Mouse (Mus musculus): ENCODE results near the gene Fam78b. TPM values are rescaled to one million over a fixed set of nuclear protein-coding genes. Genes with fewer than 3 reads are reported as not detected.

The Fam78b gene
- polyA plus RNA-seq (2015; fragmentation: Nextera tagmentation; extraction: Ambion mirVana), result 3.9 and 4.7 TPM in 2 replicates

DNA sequence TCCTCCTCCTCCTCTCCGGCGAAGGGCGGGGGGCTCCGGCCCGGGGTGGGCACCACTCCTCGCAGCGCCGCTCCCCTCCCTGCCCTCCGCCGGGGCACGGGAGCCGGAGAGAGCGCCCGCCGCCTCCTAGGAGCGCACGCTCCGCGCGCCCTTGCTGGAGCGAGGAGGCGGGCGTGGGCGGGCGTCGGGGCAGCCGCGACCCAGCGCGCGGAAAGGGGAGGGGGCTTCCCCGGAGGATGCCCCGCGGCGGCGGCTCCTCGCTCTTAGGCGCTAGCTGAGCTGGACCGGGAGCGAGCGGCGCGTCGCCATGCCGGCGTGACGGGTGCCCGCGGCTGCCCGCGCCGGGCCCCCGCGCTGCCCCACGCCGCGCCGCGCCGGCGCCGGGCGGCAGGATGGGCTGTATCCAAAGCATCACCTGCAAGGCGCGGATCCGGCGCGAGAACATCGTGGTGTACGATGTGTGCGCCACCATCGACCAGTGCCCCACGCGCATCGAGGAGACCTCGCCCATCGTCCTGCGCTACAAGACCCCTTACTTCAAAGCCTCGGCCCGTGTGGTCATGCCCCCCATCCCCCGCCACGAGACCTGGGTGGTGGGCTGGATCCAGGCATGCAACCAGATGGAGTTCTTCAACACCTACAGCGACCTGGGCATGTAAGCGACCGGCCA lies at the start of gene Fam78b:
TSS of gene Fam78b (plus strand) at position 244 of the 670 bp plus-strand sequence.
- peaks cover 17% of the 10 kb centered on the region for H3K4me1 ChIP-seq
- H3K9ac ChIP-seq, result peak within 1 kb of the TSS; percentile 77
- H3K27me3 ChIP-seq, result peaks cover 9% of the 10 kb centered on the region
- peak within 1 kb of the TSS; percentile 92 for H3K27ac ChIP-seq
- under 1% methylated on average over 39 of the region's 85 CpGs for WGBS
- peak; percentile 67 for ATAC-seq
- no peaks in the 10 kb centered on the region for H3K36me3 ChIP-seq (ENCODE audit: poor library complexity, severe bottlenecking)
- peak within 1 kb of the TSS; percentile 76 for H3K4me3 ChIP-seq
- H3K4me2 ChIP-seq, result peak within 1 kb of the TSS; percentile 89
- no peaks in the 10 kb centered on the region for H3K9me3 ChIP-seq (replicated peaks)

DNA sequence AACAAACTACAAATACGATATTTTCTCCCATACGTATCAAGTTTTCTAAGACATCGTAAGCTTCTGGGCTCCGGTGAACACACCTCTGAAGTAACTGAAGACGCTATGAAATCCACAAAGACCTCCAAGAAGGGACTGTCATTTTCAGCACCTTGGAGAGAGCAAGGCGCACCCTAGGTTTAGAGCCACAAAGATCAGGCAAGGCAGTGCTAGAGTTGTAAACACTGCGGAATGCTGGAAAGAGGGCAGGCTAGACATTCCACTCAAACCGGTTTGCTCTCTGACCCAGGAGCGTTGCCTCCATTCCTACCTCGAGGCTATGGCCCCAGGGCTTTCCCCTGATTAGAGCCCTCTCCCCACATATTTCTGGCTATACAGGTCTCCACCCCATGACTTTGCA lies 36.7 kb upstream of the Fam78b start:
- ATAC-seq, result no peak
- Histone ChIP-seq H3K4me2 (no peak overlapping the region), H3K4me1 (peaks cover 5% of the 10 kb centered on the region; the same call in 1 of the 2 replicates), H3K27ac (no peak overlapping the region), H3K36me3 (ENCODE audit: poor library complexity, severe bottlenecking) (no peaks in the 10 kb centered on the region), H3K4me3 (no peak overlapping the region), H3K9me3 (replicated peaks) (no peaks in the 10 kb centered on the region), H3K27me3 (no peaks in the 10 kb centered on the region), H3K9ac (no peak overlapping the region)
- 42% methylated on average over 10 of the region's 10 CpGs for WGBS

DNA sequence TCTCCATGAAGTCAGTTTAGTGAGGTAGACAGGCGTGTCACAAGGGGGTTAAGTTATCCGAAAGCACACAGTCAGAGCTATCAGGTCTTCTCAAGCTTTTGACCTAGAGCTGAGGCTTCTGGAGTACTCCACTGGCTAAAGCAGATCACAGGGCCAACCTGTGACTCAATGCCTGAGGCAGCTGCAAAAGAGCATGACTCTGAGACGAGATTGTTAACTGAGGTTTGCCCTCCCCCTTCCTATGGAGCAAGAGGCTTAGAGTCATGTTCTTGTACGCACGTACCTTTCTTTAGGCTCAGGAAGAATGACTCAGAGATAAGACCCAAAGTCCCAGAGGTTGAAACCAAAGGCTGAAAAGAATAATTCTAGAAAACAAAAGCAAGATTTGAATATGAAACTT lies 32.9 kb upstream of the Fam78b start:
- H3K27me3 ChIP-seq, result no peaks in the 10 kb centered on the region
- H3K9ac ChIP-seq, result no peak overlapping the region
- no peaks in the 10 kb centered on the region for H3K36me3 ChIP-seq (ENCODE audit: poor library complexity, severe bottlenecking)
- no peak for ATAC-seq
- 75% methylated on average over 5 of the region's 5 CpGs for WGBS
- H3K4me2 ChIP-seq, result no peak overlapping the region
- H3K27ac ChIP-seq, result no peak overlapping the region
- H3K9me3 ChIP-seq (replicated peaks), result no peaks in the 10 kb centered on the region
- H3K4me3 ChIP-seq, result no peak overlapping the region
- peaks cover 5% of the 10 kb centered on the region; the same call in 1 of the 2 replicates for H3K4me1 ChIP-seq

DNA sequence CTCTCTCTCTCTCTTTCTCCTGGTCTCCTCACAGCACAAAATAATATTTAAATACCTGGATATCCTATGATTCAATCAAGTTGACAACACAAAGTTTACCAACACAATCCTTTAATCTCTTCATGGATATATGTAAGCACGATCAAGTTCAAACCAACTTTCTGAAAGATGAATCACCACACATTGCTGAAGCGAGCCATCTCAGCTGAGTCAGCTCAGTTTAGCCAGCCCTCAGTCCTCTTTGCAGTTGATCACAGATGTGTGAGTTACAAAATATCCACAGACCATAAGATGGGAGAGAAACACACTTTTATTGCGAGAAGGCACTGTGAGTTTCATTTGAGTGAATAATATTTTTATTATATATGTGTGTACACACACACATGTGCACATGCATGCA lies 27.5 kb upstream of the Fam78b start:
- Histone ChIP-seq H3K36me3 (ENCODE audit: poor library complexity, severe bottlenecking) (no peaks in the 10 kb centered on the region), H3K4me2 (no peak overlapping the region), H3K27me3 (no peaks in the 10 kb centered on the region), H3K27ac (no peak overlapping the region), H3K9ac (no peak overlapping the region), H3K9me3 (replicated peaks) (no peaks in the 10 kb centered on the region), H3K4me1 (no peaks in the 10 kb centered on the region), H3K4me3 (no peak overlapping the region)
- ATAC-seq, result no peak
- WGBS, result 93% methylated on average over 3 of the region's 3 CpGs

DNA sequence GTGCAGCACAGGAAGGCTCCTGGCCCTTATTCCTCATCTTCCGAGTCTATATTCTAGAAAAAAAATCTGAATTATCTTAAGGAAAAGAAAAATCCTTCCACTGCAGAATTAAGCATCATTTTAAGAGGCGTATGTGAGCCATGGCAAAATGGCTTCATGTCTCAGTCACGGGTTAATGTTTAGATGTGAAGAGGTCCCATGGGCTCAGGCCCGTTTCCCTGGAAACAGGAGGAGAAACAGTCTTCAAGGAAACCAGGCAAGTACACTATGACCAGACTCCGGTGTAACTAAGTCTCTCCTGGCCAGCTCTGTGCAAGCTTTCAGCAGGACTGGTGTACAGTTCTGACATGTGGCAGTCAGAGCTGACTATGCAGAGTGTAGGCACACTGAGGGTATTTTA lies 22.6 kb upstream of the Fam78b start:
- Histone ChIP-seq H3K4me2 (no peak overlapping the region), H3K27me3 (no peaks in the 10 kb centered on the region), H3K36me3 (ENCODE audit: poor library complexity, severe bottlenecking) (no peaks in the 10 kb centered on the region), H3K9me3 (replicated peaks) (no peaks in the 10 kb centered on the region), H3K4me1 (no peaks in the 10 kb centered on the region), H3K4me3 (no peak overlapping the region), H3K27ac (no peak overlapping the region), H3K9ac (no peak overlapping the region)
- ATAC-seq, result no peak
- WGBS, result 79% methylated on average over 5 of the region's 5 CpGs

DNA sequence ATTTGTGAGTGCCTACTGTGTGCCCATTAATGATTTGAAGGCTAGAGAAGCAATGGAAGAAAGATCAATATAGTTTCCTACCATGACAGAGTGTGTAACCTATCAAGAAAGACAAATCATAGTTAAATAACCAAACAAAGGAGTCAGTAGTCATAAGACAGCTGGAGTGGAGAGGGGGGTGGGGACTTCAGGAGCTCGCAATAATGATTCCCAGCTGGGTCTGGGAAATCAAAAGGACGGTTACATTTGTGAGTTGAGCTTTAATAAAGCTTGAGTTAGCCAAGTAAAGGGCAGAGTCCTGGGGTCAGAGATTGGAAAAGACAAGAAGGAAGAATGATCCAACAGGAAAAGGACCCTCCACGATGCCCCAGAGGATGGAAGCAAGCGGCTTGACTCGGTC lies 7.0 kb upstream of the Fam78b start:
- H3K27me3 ChIP-seq, result peaks cover under 1% of the 10 kb centered on the region; the same call in 1 of the 2 replicates
- 80% methylated on average over 5 of the region's 5 CpGs for WGBS
- no peaks in the 10 kb centered on the region for H3K9me3 ChIP-seq (replicated peaks)
- no peaks in the 10 kb centered on the region for H3K4me1 ChIP-seq
- H3K4me3 ChIP-seq, result no peak overlapping the region
- H3K9ac ChIP-seq, result no peak overlapping the region
- no peaks in the 10 kb centered on the region for H3K36me3 ChIP-seq (ENCODE audit: poor library complexity, severe bottlenecking)
- H3K4me2 ChIP-seq, result no peak overlapping the region
- ATAC-seq, result no peak
- no peak overlapping the region for H3K27ac ChIP-seq

DNA sequence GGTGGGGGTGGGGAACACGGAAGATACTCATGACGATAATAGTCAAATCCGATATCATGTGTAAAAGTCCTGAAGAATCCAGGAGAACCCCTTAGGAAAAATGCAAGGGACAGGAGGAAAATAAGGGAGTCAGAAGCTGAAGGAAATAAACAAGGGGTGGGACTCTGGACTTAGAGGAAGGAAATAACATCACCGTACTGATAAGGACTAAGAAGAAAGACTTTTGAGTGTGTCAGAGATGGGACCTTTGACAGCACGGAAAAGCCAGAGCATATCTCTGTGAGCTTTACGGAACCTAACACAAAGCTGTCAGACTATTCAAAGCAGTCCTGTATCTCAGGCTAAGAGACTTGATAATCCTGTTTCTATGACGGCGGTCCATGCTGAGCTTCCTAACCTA lies 5.0 kb upstream of the Fam78b start:
- Histone ChIP-seq H3K36me3 (ENCODE audit: poor library complexity, severe bottlenecking) (no peaks in the 10 kb centered on the region), H3K4me1 (no peaks in the 10 kb centered on the region), H3K4me2 (no peak overlapping the region), H3K9ac (no peak overlapping the region), H3K4me3 (no peak overlapping the region), H3K9me3 (replicated peaks) (no peaks in the 10 kb centered on the region), H3K27me3 (peaks cover 3% of the 10 kb centered on the region; the same call in 1 of the 2 replicates), H3K27ac (no peak overlapping the region)
- ATAC-seq, result no peak
- WGBS, result 92% methylated on average over 8 of the region's 8 CpGs

DNA sequence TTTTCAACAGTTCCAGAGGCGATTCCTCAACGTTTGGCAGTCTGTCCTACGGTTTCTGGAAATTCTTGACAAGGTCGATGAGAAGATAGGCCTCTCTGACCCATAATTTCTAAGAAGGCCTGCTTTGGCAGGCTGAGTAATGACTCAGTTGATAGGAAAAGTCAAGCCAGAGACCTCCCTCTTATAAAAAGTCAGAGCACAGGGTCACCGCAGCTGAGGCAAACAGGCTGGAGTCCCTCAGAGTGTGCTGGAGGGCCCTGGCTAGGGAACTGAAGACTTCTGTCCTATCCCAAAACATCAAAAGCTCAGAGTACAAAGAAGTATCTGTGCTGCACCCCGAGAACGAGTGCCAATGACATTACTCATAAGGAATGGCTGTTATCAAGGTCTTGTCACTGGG lies 4.4 kb upstream of the Fam78b start:
- peaks cover 3% of the 10 kb centered on the region; the same call in 1 of the 2 replicates for H3K4me1 ChIP-seq
- peaks cover 3% of the 10 kb centered on the region; the same call in 1 of the 2 replicates for H3K27me3 ChIP-seq
- no peaks in the 10 kb centered on the region for H3K9me3 ChIP-seq (replicated peaks)
- ATAC-seq, result no peak
- no peak overlapping the region for H3K4me2 ChIP-seq
- H3K9ac ChIP-seq, result no peak overlapping the region
- 83% methylated on average over 7 of the region's 7 CpGs for WGBS
- no peak overlapping the region for H3K27ac ChIP-seq
- H3K4me3 ChIP-seq, result no peak overlapping the region
- H3K36me3 ChIP-seq (ENCODE audit: poor library complexity, severe bottlenecking), result no peaks in the 10 kb centered on the region

DNA sequence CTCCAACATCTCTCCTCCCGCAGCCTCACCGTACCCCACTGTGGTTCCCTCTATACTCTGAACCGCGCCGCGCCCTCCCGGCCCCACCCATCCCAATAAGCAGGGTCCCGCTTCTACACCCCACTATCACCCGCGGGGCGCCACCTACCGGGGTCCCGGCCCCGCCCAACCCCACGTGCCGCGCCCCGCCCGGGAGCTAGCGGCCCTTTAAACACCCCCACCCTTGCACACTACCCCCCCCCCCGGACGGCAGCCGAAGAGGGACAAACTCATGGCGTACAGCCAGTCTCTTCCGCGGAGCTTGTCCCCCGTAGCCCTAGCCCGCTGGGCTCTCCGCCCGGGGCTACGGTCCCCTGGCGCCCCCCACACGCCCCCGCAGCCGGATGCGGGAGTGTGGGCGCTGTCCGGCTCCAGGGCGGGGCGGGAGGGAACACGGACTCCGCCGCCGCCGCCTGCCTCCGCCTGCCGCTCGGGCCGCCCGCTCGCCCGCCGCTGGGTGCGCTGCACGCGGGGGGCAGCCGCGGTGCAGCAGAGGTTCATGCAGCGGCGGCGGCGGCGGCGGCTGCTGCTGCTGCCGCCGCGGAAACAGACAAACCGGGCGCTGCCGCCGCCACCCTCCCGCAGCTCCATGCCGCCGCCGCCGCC lies 566 bp upstream of the Fam78b start:
- Histone ChIP-seq H3K9me3 (replicated peaks) (no peaks in the 10 kb centered on the region), H3K4me2 (peak overlapping the region; percentile 89), H3K27ac (peak overlapping the region; percentile 92), H3K36me3 (ENCODE audit: poor library complexity, severe bottlenecking) (no peaks in the 10 kb centered on the region), H3K4me1 (peaks cover 17% of the 10 kb centered on the region), H3K4me3 (peak overlapping the region; percentile 76), H3K9ac (peak overlapping the region; percentile 77), H3K27me3 (peaks cover 9% of the 10 kb centered on the region)
- peak; percentile 81 for ATAC-seq
- under 1% methylated on average over 49 of the region's 76 CpGs for whole genome bisulfite sequencing

DNA sequence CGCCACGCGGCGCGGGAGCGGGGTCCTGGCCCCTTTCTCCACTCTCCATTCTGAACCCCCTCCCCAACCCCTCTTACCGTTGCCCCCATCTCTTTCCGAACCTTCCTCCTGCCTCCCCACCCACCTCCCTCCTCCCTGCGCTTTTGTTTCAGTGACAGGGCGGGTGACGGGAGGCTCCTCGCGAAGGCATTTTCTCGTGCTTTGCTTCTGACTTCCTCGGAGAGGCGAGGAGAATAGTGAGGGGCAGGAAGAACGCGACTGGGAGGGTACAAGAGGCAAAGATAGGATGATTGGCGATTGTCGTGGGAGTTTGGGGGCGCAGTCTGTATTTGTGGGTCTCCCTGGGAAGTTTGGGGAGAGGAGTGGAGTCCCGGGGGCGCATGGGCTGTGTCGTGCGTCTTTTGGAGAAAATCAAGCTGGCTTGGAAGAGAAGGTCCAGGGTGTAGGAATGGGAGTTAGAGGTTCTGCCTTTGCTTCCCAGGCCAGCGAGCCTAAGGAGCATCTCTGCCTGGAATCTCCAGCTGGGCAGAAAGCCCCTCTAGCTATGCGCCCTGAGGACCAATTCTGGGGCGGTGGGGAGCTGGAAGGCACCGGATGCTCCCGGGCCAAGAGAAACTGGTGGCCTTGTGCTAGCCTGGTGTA lies 748 bp downstream of the Fam78b start:
- WGBS, result under 1% methylated on average over 30 of the region's 30 CpGs
- peaks cover 17% of the 10 kb centered on the region for H3K4me1 ChIP-seq
- peak overlapping the region; percentile 76 for H3K4me3 ChIP-seq
- H3K36me3 ChIP-seq (ENCODE audit: poor library complexity, severe bottlenecking), result no peaks in the 10 kb centered on the region
- no peaks in the 10 kb centered on the region for H3K9me3 ChIP-seq (replicated peaks)
- peak overlapping the region; percentile 77 for H3K9ac ChIP-seq
- H3K27me3 ChIP-seq, result peaks cover 9% of the 10 kb centered on the region
- H3K27ac ChIP-seq, result peak overlapping the region; percentile 92
- H3K4me2 ChIP-seq, result peak overlapping the region; percentile 89
- peak; percentile 26 for ATAC-seq

DNA sequence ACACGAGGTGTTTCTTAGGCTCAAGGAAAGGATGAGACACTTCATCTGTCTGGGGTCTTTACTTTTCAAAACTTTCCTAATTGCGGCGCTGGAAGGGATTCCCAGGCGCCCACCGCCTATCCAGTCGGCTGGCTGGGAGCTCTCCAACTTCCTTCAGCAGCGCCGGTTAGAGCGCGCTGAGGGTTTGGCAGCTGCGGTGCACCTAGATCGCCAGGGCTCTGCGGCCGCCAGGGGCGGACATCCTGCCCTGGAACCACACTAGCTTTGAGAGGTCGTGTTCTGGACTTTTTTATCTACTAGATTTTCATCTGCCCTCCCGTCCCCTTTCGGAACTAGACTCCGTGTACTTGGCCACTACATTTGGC lies 1.3 kb downstream of the Fam78b start:
- H3K9ac ChIP-seq, result peak overlapping the region; percentile 77
- ATAC-seq, result no peak
- peaks cover 17% of the 10 kb centered on the region for H3K4me1 ChIP-seq
- peak overlapping the region; percentile 89 for H3K4me2 ChIP-seq
- no peaks in the 10 kb centered on the region for H3K9me3 ChIP-seq (replicated peaks)
- peak overlapping the region; percentile 92 for H3K27ac ChIP-seq
- peak overlapping the region; percentile 76 for H3K4me3 ChIP-seq
- peaks cover 9% of the 10 kb centered on the region for H3K27me3 ChIP-seq
- H3K36me3 ChIP-seq (ENCODE audit: poor library complexity, severe bottlenecking), result no peaks in the 10 kb centered on the region
- WGBS, result 2% methylated on average over 19 of the region's 19 CpGs

DNA sequence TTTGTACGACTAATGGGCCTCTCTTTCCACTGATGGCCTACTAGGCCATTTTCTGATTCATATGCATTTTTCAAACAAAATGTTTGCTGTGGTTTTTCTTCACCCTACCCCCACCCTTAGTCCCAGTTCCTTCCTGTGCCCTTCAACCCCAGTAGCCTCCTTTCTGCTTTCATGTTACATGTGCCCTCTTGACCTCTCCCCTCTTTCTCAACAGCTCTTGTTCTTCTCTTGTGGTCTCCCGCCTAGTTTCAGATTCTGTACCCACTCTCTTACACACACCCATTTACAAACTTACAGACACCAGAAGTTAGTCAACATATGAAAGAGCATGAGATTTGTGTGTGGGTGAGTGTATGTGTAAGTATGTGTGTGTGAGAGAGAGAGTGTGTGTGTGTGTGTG lies 3.4 kb downstream of the Fam78b start:
- 63% methylated on average over 2 of the region's 2 CpGs for WGBS
- ATAC-seq, result no peak
- Histone ChIP-seq H3K4me1 (peaks cover 20% of the 10 kb centered on the region), H3K4me2 (no peak overlapping the region), H3K9me3 (replicated peaks) (no peaks in the 10 kb centered on the region), H3K36me3 (ENCODE audit: poor library complexity, severe bottlenecking) (no peaks in the 10 kb centered on the region), H3K27ac (no peak overlapping the region), H3K9ac (no peak overlapping the region), H3K4me3 (no peak overlapping the region), H3K27me3 (peaks cover 6% of the 10 kb centered on the region; the same call in 1 of the 2 replicates)
